Mouse (Mus musculus) erythroblast, adult 5-6 weeks (primary cell): Measurements from ENCODE around the gene Camk2d. TPM values are rescaled to one million over a fixed set of nuclear protein-coding genes. Genes with fewer than 3 reads are reported as not detected.

ENCODE experiments used
- ATAC-seq: replicated peaks from 2 replicates; pipeline ENCODE4 v1.8.0; 2016; ENCODE audit warnings: moderate number of reproducible peaks, mild to moderate bottlenecking, moderate TSS enrichment, inconsistent platforms; ENCODE audit not compliant: poor library complexity, low FRiP score, severe bottlenecking
- total RNA-seq, 2 experiments: library from RNA; stranded (forward) in 1 of 2; stranded (reverse) in 1 of 2; fragments of 150-400 nt in 1 of 2; fragments of 200-764, 138-1000 nt in 1 of 2; gene quantifications; 2 replicates each; pipeline versions ENCODE4 v1.2.3 to v1.2.4; 2015 to 2017; ENCODE audit warnings: low replicate concordance in 2 of 2

Gene Camk2d
- total RNA-seq, 2 experiments from 2014 or later: 1.9 to 11.7 TPM

GRCm38 (mm10) chr3:126793035-126793964, 197.2 kb downstream of the Camk2d start:
- no peak for ATAC-seq

DNA sequence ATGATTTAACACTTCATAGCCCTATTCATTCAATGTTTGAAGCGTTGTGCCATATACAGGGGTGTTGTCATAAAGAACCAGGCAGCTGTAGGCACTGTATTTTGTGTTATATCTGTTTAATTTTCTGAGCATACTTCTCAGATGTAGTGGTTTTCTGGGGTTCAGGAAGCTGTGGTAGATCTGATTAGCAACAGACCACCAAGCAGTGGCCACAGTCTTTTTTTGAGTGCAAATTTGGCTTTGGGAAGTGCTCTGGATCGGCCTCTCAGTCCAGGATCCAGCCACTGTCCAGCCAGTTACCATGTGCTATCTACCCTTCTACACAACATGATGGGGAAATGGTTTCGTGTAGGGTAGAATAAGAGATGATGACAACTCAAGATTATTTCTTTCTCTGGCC, 199.8 kb downstream of the Camk2d start:
- no peak for ATAC-seq

DNA sequence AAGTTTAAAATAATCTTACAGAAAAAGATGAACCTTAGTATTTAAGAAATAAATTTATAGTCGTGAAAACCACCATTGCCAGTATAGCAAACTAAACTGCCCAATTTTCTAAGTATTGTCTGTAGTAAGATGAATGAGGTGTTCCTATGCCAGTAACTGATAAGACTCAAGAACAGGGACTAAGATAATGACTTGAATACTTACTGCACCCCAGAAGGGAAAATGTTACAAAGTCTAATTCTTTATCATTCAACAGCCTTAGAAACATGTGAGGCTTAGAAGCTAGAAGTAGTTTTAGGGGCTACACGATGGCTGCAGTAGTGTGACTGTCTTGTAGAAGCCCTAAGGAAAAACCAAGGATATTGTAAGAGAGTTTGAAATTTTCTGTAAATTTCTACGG, 200.9 kb downstream of the Camk2d start:
- no peak for ATAC-seq

GRCm38 (mm10) chr3:126797810-126798209, 201.7 kb downstream of the Camk2d start:
- ATAC-seq: no peak

DNA sequence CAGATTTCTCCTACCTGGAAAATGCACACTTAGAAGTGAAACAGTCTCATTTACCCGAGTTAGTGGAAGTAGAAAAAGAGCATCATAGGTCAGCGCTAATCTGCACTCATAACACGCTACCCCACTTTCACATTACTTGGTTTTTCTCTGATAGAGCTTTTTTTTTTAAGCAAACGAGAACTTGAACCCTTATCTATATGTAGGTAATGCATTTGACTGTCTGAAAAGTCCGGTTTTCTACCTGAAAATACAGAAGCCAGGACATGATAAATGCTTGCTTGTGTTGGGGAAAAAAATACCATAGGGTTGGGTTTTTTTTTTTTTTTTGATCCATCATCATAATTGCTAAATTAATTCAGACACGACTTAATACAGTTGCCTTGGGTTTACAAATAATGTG, 206.9 kb downstream of the Camk2d start:
- ATAC-seq: no peak

DNA sequence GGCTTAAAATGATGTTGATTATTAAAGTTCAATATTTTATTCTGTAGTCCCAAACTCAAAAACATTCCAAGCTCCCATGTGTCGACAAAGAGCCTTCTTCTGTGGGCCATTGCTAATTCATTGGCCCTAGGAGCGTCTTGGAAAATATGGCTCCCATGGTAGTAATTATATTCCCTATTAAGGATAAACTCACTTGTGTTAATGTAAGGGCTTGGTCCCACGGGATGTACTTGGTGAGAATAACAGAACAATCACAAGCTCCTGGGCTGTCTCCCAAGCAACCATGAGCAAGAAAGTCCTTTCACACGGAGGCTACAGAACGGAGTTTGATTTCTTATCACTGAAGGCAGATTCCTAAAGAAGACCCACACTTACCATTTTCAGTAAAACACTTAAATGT, 208.9 kb downstream of the Camk2d start:
- ATAC-seq: no peak

- no peak for ATAC-seq
Measured at GRCm38 (mm10) chr3:126806145-126806544, 210.0 kb downstream of the Camk2d start.

GRCm38 (mm10) chr3:126809915-126810314, 213.8 kb downstream of the Camk2d start:
- no peak for ATAC-seq

DNA sequence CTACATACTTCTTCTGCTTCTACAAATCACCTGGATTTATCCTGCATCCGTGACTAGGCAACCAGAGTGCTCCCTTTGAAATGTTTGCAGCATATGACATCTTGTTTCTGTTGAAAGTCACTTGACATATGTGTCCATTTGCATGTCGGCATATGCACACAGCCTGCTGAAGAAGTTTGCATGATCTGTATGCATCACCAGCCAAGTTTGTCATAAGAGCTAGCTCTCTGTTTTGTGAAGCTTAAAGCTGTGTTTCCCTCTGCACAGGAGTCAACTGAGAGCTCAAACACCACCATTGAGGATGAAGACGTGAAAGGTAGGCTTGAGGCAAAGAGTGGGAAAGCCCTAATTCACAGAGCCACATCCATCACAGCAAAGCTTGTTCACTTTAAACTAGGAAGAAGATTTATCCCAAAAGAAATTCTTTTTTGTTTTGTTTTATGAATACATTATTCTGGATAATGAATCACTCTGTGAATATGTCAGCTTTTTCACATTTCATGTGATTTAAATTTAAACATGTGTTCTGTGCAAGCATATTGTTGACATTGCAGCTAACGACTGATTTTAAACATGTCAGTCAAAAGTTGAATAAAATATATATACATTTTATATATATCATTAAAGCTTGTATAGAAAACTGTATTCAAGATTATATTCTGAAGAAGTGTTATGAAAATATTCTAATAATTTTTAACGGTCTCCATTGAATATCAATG, 214.4 kb downstream of the Camk2d start:
- no peak for ATAC-seq

DNA sequence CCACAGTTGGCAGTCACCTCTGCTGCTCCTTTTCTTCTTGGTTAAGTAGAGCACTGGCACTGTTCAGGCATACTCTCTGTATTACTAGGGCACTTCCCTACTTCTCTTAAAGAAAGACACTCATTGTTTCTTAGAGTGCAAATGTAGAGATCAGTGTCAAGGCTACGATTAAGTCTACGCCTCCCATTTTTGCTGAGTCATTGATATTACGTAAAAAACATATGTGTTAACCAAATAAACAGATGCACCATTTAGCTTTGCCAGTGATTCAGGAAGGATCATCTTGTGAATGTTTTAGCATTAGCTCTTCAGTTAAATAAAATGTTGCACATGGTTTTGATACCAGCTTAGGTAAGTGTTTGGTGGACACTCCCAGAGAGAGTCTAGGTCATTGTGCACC, 215.5 kb downstream of the Camk2d start:
- no peak for ATAC-seq

DNA sequence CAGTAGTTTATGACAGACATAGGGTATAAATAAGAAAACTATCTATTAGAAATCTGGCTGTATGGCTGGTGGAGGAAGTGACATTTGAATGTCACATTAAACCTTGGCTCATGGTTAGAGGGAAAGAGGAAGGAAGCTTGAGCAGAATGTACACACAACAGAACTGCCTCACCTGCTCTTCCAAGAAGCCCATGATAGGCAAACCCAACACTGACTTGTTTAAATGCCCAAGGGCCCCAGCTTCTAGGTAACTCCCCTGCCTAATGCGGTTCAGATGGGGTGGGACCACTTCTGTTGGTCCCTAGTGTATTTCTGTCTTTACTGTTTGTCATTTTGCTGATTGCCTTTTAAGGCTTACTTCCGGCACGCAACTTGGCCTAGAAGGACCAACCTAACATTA, 226.3 kb downstream of the Camk2d start:
- ATAC-seq: no peak

DNA sequence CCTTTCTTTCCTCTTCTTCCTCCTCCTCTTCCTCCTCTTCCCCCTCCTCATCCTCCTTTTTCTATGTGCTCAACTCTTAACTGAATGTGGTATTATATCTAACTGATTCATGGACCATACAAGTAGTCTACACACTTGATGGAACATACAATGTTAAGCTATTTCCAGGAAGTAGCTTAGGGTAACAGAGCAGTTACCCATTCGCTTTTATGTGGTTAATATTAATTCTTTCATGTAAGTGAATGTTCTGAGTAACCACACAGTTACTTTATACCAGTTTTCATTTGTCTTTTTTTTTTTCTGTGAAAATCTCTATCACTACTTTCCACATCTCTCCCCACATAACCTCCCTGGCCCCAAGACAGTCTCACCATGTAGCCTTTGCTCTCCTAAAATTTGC, 228.8 kb downstream of the Camk2d start:
- no peak for ATAC-seq

GRCm38 (mm10) chr3:126826172-126826571, 230.1 kb downstream of the Camk2d start:
- no peak for ATAC-seq

- no peak for ATAC-seq
Measured at GRCm38 (mm10) chr3:126827900-126828299, 231.8 kb downstream of the Camk2d start.

DNA sequence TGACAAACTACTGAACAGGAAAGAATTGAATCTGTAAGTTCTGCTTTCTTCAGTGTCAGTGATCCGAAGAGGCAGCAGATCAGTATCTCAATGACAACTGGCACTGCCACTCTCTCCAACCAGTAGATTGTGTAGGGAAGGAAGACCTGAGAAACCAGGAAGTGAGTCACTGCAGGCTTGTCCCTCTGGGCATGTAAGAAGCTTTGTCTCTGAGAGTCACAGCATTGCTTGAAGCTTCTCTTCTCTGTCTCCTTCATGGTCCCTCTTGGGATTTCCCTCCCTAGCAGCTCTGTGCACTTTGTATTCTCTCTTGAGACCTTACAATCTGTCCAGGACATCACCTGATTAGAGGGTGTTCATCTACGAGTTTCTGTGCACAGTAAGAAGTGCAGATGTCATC, 233.7 kb downstream of the Camk2d start:
- ATAC-seq: no peak

DNA sequence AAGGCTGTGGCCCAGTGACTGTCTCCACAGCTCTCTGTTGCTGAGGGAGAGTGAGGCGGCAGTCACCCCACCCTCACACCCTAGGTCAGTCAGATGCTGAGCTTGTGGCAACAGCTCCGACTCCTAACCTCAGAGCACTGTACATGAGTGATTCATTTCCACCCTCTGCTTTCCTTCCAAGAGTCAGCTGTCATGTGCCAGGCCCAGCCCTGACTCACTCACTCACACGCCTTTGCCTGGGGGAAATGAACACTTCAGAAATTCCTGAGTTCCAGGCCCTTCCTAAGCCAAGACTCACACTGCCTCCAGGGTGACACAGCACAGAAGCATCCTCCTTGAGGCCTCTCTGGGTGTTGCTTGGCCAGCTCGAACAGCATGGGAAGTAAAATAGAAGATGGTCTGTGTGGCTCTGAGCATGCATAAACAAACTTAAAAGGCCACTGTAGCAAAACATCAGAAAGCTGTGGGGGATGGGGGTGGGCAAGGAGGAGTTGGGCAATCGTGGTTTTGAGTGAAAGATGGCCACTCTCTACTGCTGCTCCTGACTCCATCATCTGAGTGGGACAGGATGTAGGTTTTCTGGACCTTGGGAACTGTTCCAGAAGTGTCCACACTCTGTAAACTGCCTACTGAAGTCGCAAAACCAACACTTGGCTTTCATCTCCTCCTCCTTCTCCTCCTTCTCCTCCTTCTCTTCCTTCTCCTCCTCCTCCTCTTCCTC, 235.5 kb downstream of the Camk2d start:
- no peak for ATAC-seq

GRCm38 (mm10) chr3:126834641-126835167, 238.6 kb downstream of the Camk2d start:
- ATAC-seq: no peak

DNA sequence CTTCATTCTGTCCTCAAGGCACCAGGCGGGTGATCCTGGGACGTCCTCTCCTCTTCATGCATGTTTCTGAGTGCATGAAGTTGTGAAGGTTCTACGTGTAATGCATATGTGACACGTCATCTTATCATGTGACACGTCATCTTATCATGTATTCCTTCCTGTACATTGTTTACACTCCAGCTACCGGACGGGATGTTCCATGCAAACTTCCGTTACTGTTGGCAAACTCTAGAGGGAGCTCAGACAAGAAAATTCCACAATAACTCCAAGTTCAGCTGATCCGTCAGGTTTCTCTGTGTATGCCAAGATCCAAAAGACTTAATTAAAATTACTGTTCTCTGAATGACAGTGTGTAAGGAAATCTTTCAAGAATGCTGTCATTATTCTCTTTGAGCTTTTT, 246.7 kb downstream of the Camk2d start:
- ATAC-seq: no peak

GRCm38 (mm10) chr3:126844809-126845208, 248.7 kb downstream of the Camk2d start:
- ATAC-seq: no peak

DNA sequence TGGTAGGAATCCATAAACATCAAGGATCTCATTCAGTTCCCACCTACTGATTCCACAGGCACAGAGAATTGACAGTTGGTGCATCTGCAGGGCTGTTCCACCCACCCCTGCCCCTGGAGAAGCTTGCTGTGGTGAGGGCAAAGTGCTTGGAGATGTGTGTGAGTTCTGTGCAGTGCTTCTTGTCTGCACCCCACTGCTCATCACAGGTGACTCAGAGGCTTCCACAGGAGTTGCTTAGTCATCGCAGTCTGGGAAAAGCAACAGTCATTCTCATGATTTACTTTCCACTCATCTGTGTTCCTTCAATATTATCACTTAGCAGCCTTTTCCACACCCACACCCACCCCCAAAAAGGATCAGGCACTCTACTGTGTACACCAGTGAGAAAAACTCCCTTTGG, 252.0 kb downstream of the Camk2d start:
- no peak for ATAC-seq
